Mouse (Mus musculus) cerebellum, adult 2 months (tissue): ENCODE measurements at regions not wholly inside any gene's neighbourhood (a gene's known extent, or its start where the extent isn't known, plus 50 kb on each side); places are given as distances from the start of the nearest gene placed in this dataset.

Experiments
- CTCF ChIP-seq: fragments of 200-500 bp; IDR thresholded peaks from 2 replicates; pipeline ENCODE4 v1.5.1; 2011; ENCODE audit warnings: low read depth, mild to moderate bottlenecking, control low read depth, low read length, moderate library complexity, borderline replicate concordance; ENCODE audit not compliant: insufficient read depth
- POLR2A ChIP-seq: fragments of 200-500 bp; IDR thresholded peaks from 2 replicates; pipeline ENCODE4 v1.6.1; 2011; ENCODE audit warnings: low read length, control low read depth, borderline replicate concordance; ENCODE audit not compliant: insufficient read depth

DNA sequence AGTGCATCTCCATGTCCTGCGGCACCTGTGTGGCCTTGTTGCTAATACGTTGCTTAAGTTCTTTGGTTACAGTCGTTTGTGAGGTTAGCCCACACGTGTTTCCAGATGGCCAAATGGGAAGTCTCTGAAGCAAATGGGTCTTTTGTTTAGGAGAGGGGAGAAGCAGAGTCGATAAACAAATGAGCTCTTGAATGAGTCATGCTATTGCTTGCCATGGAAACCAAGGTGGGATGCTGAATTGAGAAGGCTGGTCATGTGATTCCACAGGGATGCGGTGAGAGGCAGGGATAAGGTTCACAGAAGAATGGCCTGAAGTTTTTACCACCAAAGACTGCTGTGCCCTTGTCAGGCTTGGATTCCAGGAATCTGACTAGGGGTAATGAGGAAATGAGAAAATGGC, 214.8 kb upstream of the Elac2 start:
- TF ChIP-seq POLR2A (no peak), CTCF (no peak)
